ENCODE assay signal across 16 mouse cellular contexts in genomic region chrX:127844018-127844417, GRCm38 (mm10).
"Had no signal": no experiment of that assay in that cellular context is flagged by ENCODE, and none has a peak within 500 bp of the region (broad histone marks: within the 10 kb centered on the region; RNA-seq: fewer than 3 reads in every experiment).

No protein-coding gene starts in this region.

- H3K9ac ChIP-seq: neural tube, embryonic 13.5 days; neural tube, embryonic 15.5 days; stomach, embryonic 15.5 days had no signal

- H3K36me3 ChIP-seq: neural tube, embryonic 13.5 days; neural tube, embryonic 15.5 days; stomach, embryonic 15.5 days had no signal

- H3K27ac ChIP-seq: neural tube, embryonic 13.5 days; neural tube, embryonic 15.5 days; stomach, embryonic 15.5 days; stomach, postnatal 0 days had no signal

- H3K9me3 ChIP-seq: neural tube, embryonic 13.5 days; neural tube, embryonic 15.5 days; stomach, embryonic 15.5 days had no signal

- H3K27me3 ChIP-seq: neural tube, embryonic 13.5 days; neural tube, embryonic 15.5 days; stomach, embryonic 15.5 days had no signal

- H3K4me3 ChIP-seq: neural tube, embryonic 13.5 days; neural tube, embryonic 15.5 days; stomach, embryonic 15.5 days had no signal

- H3K4me1 ChIP-seq: neural tube, embryonic 13.5 days; neural tube, embryonic 15.5 days; stomach, embryonic 15.5 days had no signal

- DNase-seq: retina, postnatal 1 day; right cerebral cortex, adult 18-20 months; right cerebral cortex, postnatal 14 days; right cerebral cortex, postnatal 25 days; right cerebral cortex, postnatal 4 days; spleen, adult 18-20 months; thymus, adult 18-20 months; thymus, adult 2 months; thymus, postnatal 14 days; thymus, postnatal 25 days; thymus, postnatal 36 days; thymus, postnatal 4 days had no signal
